Mouse (Mus musculus) kidney, adult 9 months (tissue): ENCODE results near the gene Ppip5k2.

Source experiments
- DNase-seq: peaks from one replicate; pipeline ENCODE4 v3.0.0; 2022

Gene Ppip5k2

DNA sequence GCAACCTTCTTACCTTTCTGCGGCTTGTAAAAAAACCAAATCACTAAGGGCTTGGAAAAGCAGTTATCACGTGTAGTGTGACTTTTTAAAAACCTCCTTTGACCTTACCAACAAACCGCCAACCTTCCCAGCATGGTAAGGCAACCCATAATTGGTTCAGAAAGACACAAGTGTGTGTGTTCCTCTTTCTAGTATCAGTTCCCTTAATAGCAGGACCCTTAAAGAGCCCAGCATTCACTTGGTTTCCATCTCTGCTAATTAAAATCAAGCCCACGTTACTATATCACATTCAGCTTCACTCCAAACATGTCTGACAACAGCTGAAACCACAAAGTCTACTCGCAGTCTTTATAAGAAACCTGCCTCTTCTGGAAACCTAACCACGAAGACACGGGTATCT lies 110.8 kb downstream of the Ppip5k2 start:
- DNase-seq = no peak

DNA sequence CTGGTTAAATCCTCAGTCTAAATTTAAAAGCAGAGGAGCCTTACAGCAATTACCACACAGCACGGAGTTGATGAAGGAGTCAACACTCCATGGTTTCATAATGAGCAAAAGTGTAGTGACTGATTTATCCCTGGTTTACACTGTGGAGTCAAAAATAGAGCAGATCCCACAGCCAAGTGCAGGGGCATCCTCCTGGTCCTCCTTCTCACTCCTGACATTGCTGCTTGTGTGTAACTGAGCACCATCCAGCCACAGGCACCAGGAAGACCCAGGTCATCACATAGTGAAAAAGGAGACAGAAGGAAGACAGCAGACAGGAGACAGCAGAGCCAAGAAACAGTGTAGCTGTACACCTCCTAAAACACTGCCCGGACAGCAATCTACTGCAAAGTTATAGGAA lies 112.4 kb downstream of the Ppip5k2 start:
- DNase-seq = no peak

DNA sequence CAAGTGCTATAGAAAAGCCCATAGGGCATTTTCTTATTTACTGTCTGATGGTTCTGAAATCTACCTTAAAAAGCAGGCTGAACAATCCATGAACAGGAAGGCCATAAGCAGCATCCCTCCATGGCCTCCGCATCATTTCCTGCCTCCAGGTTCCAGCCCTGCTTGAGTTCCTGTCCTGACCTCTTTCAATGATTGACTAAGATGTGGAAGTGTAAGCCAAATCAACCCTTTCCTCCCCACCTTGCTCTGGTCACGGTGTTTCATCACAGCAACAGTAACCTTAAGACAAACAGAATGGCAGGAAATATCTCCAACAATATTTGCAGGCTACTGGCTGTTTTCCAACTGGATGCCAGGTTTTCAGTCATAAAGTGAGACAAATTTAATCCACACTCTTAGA lies 113.0 kb downstream of the Ppip5k2 start:
- DNase-seq = peak; percentile 80
